Mouse (Mus musculus): ENCODE results near the gene Jade1. TPM values are rescaled to one million over a fixed set of nuclear protein-coding genes. Genes with fewer than 3 reads are reported as not detected.

The Jade1 gene
- polyA plus RNA-seq, 1 experiment from 2014 or later, result 8.0 TPM

- Histone ChIP-seq H3K36me3 (replicated peaks) (peaks cover 59% of the 10 kb centered on the region), H3K27ac (replicated peaks) (no peak overlapping the region), H3K4me2 (no peak overlapping the region), H3K27me3 (no peaks in the 10 kb centered on the region), H3K9ac (no peak overlapping the region), H3K4me1 (replicated peaks) (peaks cover 50% of the 10 kb centered on the region), H3K4me3 (replicated peaks) (no peak overlapping the region), H3K9me3 (replicated peaks) (no peaks in the 10 kb centered on the region)
- WGBS (ENCODE audit: insufficient replicate concordance), result 87% methylated on average over 19 of the region's 19 CpGs
- ATAC-seq (ENCODE audit: insufficient read depth), result no peak
Measured at GRCm38 (mm10) chr3:41589246-41589914, 33.8 kb downstream of the Jade1 start.

DNA sequence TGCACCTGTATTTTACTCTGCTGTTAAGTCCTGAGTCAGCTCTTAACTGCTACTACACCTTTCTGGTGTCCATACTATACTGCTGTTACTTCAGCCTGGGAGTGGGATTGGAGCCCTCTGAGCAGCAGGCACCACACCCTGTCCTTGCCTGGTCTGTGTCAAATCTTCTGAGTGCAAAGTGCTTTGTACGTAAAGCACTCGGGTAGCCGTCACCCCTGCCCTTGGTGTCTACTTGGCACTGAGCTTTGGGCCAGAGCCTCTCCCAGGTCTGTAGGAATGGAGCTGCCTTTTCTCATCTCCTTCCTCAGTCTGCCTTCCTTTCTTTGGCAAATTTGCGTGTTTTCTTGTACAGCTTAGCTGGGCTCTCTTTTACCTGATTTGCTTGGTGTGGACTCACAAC is 34.5 kb downstream of the Jade1 start:
- Histone ChIP-seq H3K27me3 (no peaks in the 10 kb centered on the region), H3K4me3 (replicated peaks) (no peak overlapping the region), H3K9me3 (replicated peaks) (no peaks in the 10 kb centered on the region), H3K36me3 (replicated peaks) (peaks cover 65% of the 10 kb centered on the region), H3K4me1 (replicated peaks) (peaks cover 52% of the 10 kb centered on the region), H3K4me2 (no peak overlapping the region), H3K27ac (replicated peaks) (no peak overlapping the region), H3K9ac (no peak overlapping the region)
- 84% methylated on average over 4 of the region's 4 CpGs for WGBS (ENCODE audit: insufficient replicate concordance)
- no peak for ATAC-seq (ENCODE audit: insufficient read depth)

- no peaks in the 10 kb centered on the region for H3K27me3 ChIP-seq
- ATAC-seq (ENCODE audit: insufficient read depth), result peak; percentile 60; the same call in 1 of the 2 replicates
- H3K36me3 ChIP-seq (replicated peaks), result peaks cover 67% of the 10 kb centered on the region
- H3K9me3 ChIP-seq (replicated peaks), result no peaks in the 10 kb centered on the region
- no peak overlapping the region for H3K4me3 ChIP-seq (replicated peaks)
- H3K4me2 ChIP-seq, result no peak overlapping the region
- H3K9ac ChIP-seq, result no peak overlapping the region
- no peak overlapping the region for H3K27ac ChIP-seq (replicated peaks)
- 79% methylated on average over 20 of the region's 20 CpGs for WGBS (ENCODE audit: insufficient replicate concordance)
- H3K4me1 ChIP-seq (replicated peaks), result peaks cover 52% of the 10 kb centered on the region
Measured at GRCm38 (mm10) chr3:41590695-41591559, 35.4 kb downstream of the Jade1 start.

- H3K9ac ChIP-seq, result no peak overlapping the region
- WGBS (ENCODE audit: insufficient replicate concordance), result 85% methylated on average over 14 of the region's 14 CpGs
- no peak for ATAC-seq (ENCODE audit: insufficient read depth)
- no peak overlapping the region for H3K27ac ChIP-seq (replicated peaks)
- no peaks in the 10 kb centered on the region for H3K27me3 ChIP-seq
- no peak overlapping the region for H3K4me3 ChIP-seq (replicated peaks)
- H3K36me3 ChIP-seq (replicated peaks), result peaks cover 74% of the 10 kb centered on the region
- H3K4me1 ChIP-seq (replicated peaks), result peaks cover 47% of the 10 kb centered on the region
- no peak overlapping the region for H3K4me2 ChIP-seq
- no peaks in the 10 kb centered on the region for H3K9me3 ChIP-seq (replicated peaks)
Measured at GRCm38 (mm10) chr3:41591651-41592170, 36.2 kb downstream of the Jade1 start.

GRCm38 (mm10) chr3:41592805-41593204 is 37.3 kb downstream of the Jade1 start:
- Histone ChIP-seq H3K36me3 (replicated peaks) (peaks cover 85% of the 10 kb centered on the region), H3K4me2 (no peak overlapping the region), H3K4me1 (replicated peaks) (peaks cover 36% of the 10 kb centered on the region), H3K27ac (replicated peaks) (no peak overlapping the region), H3K4me3 (replicated peaks) (no peak overlapping the region), H3K9me3 (replicated peaks) (no peaks in the 10 kb centered on the region), H3K9ac (no peak overlapping the region), H3K27me3 (no peaks in the 10 kb centered on the region)
- no peak for ATAC-seq (ENCODE audit: insufficient read depth)
- WGBS (ENCODE audit: insufficient replicate concordance), result 63% methylated on average over 7 of the region's 7 CpGs

GRCm38 (mm10) chr3:41594097-41594879 is 38.8 kb downstream of the Jade1 start:
- Histone ChIP-seq H3K9me3 (replicated peaks) (no peaks in the 10 kb centered on the region), H3K27me3 (no peaks in the 10 kb centered on the region), H3K27ac (replicated peaks) (no peak overlapping the region), H3K9ac (no peak overlapping the region), H3K4me1 (replicated peaks) (peaks cover 25% of the 10 kb centered on the region; the same call in 1 of the 2 replicates), H3K4me3 (replicated peaks) (no peak overlapping the region), H3K4me2 (no peak overlapping the region), H3K36me3 (replicated peaks) (peaks cover 93% of the 10 kb centered on the region)
- 75% methylated on average over 9 of the region's 9 CpGs for WGBS (ENCODE audit: insufficient replicate concordance)
- ATAC-seq (ENCODE audit: insufficient read depth), result peak; percentile 47; the same call in 1 of the 2 replicates

GRCm38 (mm10) chr3:41595010-41595409 is 39.5 kb downstream of the Jade1 start:
- H3K9me3 ChIP-seq (replicated peaks), result no peaks in the 10 kb centered on the region

GRCm38 (mm10) chr3:41597036-41597435 is 41.5 kb downstream of the Jade1 start:
- Histone ChIP-seq H3K27ac (replicated peaks) (no peak overlapping the region), H3K27me3 (no peaks in the 10 kb centered on the region), H3K9ac (no peak overlapping the region), H3K4me1 (replicated peaks) (peaks cover 11% of the 10 kb centered on the region; the same call in 1 of the 2 replicates), H3K9me3 (replicated peaks) (no peaks in the 10 kb centered on the region), H3K4me2 (no peak overlapping the region), H3K36me3 (replicated peaks) (peaks cover 90% of the 10 kb centered on the region), H3K4me3 (replicated peaks) (no peak overlapping the region)
- ATAC-seq (ENCODE audit: insufficient read depth), result no peak
- 64% methylated on average over 8 of the region's 8 CpGs for WGBS (ENCODE audit: insufficient replicate concordance)

More at GRCm38 (mm10) chr3:41595010-41595409, 39.5 kb downstream of the Jade1 start:
- peaks cover 93% of the 10 kb centered on the region for H3K36me3 ChIP-seq (replicated peaks)
- H3K27ac ChIP-seq (replicated peaks), result no peak overlapping the region
- 80% methylated on average over 4 of the region's 4 CpGs for WGBS (ENCODE audit: insufficient replicate concordance)
- H3K4me3 ChIP-seq (replicated peaks), result no peak overlapping the region
- peaks cover 19% of the 10 kb centered on the region; the same call in 1 of the 2 replicates for H3K4me1 ChIP-seq (replicated peaks)
- no peak for ATAC-seq (ENCODE audit: insufficient read depth)
- H3K9ac ChIP-seq, result no peak overlapping the region
- H3K27me3 ChIP-seq, result no peaks in the 10 kb centered on the region
- H3K4me2 ChIP-seq, result no peak overlapping the region

GRCm38 (mm10) chr3:41598412-41598811 is 42.9 kb downstream of the Jade1 start:
- H3K27me3 ChIP-seq, result no peaks in the 10 kb centered on the region
- no peak for ATAC-seq (ENCODE audit: insufficient read depth)
- peaks cover 11% of the 10 kb centered on the region; the same call in 1 of the 2 replicates for H3K4me1 ChIP-seq (replicated peaks)
- H3K9ac ChIP-seq, result no peak overlapping the region
- no peak overlapping the region for H3K27ac ChIP-seq (replicated peaks)
- no peak overlapping the region for H3K4me3 ChIP-seq (replicated peaks)
- peaks cover 85% of the 10 kb centered on the region for H3K36me3 ChIP-seq (replicated peaks)
- 76% methylated on average over 9 of the region's 9 CpGs for WGBS (ENCODE audit: insufficient replicate concordance)
- H3K9me3 ChIP-seq (replicated peaks), result no peaks in the 10 kb centered on the region
- no peak overlapping the region for H3K4me2 ChIP-seq

DNA sequence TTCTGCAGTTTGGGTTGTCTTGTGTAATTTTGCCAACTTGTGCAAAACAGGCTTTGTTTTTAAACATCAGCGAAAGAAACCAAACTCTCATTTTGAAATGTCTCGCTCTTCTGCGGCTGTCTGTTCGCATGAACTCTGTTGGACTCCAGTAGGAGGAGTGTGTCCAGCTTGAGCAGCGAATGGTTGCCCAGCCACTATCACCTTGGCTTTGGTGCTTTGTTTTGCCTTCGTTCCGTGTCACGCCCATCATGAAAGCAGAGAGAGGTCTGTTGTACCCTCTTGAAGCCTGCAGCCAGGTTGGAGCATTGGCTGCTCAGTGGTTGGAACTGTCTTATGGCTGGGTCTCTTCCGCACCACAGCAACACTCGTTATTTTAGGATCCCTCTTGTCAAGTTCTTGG is 43.7 kb downstream of the Jade1 start:
- Histone ChIP-seq H3K27me3 (no peaks in the 10 kb centered on the region), H3K4me1 (replicated peaks) (peaks cover 7% of the 10 kb centered on the region; the same call in 1 of the 2 replicates), H3K4me2 (no peak overlapping the region), H3K9me3 (replicated peaks) (no peaks in the 10 kb centered on the region), H3K4me3 (replicated peaks) (no peak overlapping the region), H3K36me3 (replicated peaks) (peaks cover 84% of the 10 kb centered on the region), H3K9ac (no peak overlapping the region), H3K27ac (replicated peaks) (no peak overlapping the region)
- ATAC-seq (ENCODE audit: insufficient read depth), result no peak
- 83% methylated on average over 10 of the region's 10 CpGs for WGBS (ENCODE audit: insufficient replicate concordance)

All from liver, embryonic 15.5 days (tissue).